Mouse (Mus musculus) myocyte (in vitro differentiated cells): ENCODE measurements around the gene Il6. TPM values are rescaled to one million over a fixed set of nuclear protein-coding genes. Genes with fewer than 3 reads are reported as not detected.

Experiments used
- H3K27me3 ChIP-seq: one replicate; pipeline ENCODE4 v1.6.1; 2011; ENCODE audit not compliant: control insufficient read depth, insufficient read depth, insufficient read length
- H3K36me3 ChIP-seq: one replicate; pipeline ENCODE4 v1.6.1; 2011; ENCODE audit not compliant: control insufficient read depth, insufficient read depth
- H3K4me2 ChIP-seq: one replicate; pipeline ENCODE4 v1.6.1; 2011; ENCODE audit warnings: low read depth, control low read depth
- H3K4me3 ChIP-seq: one replicate; pipeline ENCODE4 v1.5.1; 2011; ENCODE audit warnings: mild to moderate bottlenecking, control low read depth, moderate library complexity
- H3K79me2 ChIP-seq: one replicate; pipeline ENCODE4 v1.6.1; 2011; ENCODE audit not compliant: control insufficient read depth, insufficient read depth
- H3ac ChIP-seq: one replicate; pipeline ENCODE4 v1.6.1; 2011; ENCODE audit not compliant: control insufficient read depth, insufficient read length
- CEBPB ChIP-seq: IDR thresholded peaks from 2 replicates; pipeline ENCODE4 v1.6.1; 2011; ENCODE audit warnings: mild to moderate bottlenecking, moderate library complexity; ENCODE audit not compliant: poor library complexity, insufficient read depth, severe bottlenecking
- MAX ChIP-seq: IDR thresholded peaks from one replicate; pipeline ENCODE4 v1.6.1; 2011; ENCODE audit warnings: low read depth, mild to moderate bottlenecking, control low read depth
- MYOD1 ChIP-seq, 3 experiments: IDR thresholded peaks; one replicate each; pipeline ENCODE4 v1.6.1; 2011; ENCODE audit warnings: control low read depth in 2 of 3, low read depth in 2 of 3, mild to moderate bottlenecking in 2 of 3, moderate library complexity in 1 of 3; ENCODE audit not compliant: insufficient read length in 2 of 3, control insufficient read depth in 1 of 3
- MYOG ChIP-seq, 3 experiments: IDR thresholded peaks; one replicate each; pipeline ENCODE4 v1.6.1; 2011; ENCODE audit warnings: control low read depth in 2 of 3, low read depth in 2 of 3, mild to moderate bottlenecking in 2 of 3; ENCODE audit not compliant: insufficient read length in 2 of 3, control insufficient read depth in 1 of 3, insufficient read depth in 1 of 3
- POLR2A ChIP-seq: IDR thresholded peaks from one replicate; pipeline ENCODE4 v1.6.1; 2011; ENCODE audit warnings: low read depth, mild to moderate bottlenecking, control low read depth, moderate library complexity; ENCODE audit not compliant: insufficient read length
- POLR2AphosphoS2 ChIP-seq: IDR thresholded peaks from one replicate; pipeline ENCODE4 v1.6.1; 2011; ENCODE audit warnings: low read depth, control low read depth; ENCODE audit not compliant: insufficient read length
- SRF ChIP-seq: IDR thresholded peaks from one replicate; pipeline ENCODE4 v1.6.1; 2011; ENCODE audit warnings: low read depth; ENCODE audit not compliant: control insufficient read depth, insufficient read length
- TCF12 ChIP-seq: IDR thresholded peaks from one replicate; pipeline ENCODE4 v1.6.1; 2011; ENCODE audit warnings: mild to moderate bottlenecking, control low read depth; ENCODE audit not compliant: poor library complexity, insufficient read depth, severe bottlenecking
- TCF3 ChIP-seq: IDR thresholded peaks from one replicate; pipeline ENCODE4 v1.6.1; 2011; ENCODE audit warnings: low read depth, control low read depth; ENCODE audit not compliant: insufficient read length
- USF1 ChIP-seq: IDR thresholded peaks from one replicate; pipeline ENCODE4 v1.6.1; 2011; ENCODE audit warnings: low read depth, mild to moderate bottlenecking, control low read depth, moderate library complexity
- polyA plus RNA-seq: library from polyadenylated mRNA; unstranded; fragments of >200 nt; fragmentation: generic; extraction: Trizol; gene quantifications from one replicate; pipeline ENCODE4 v1.2.1, GENCODE M21; 2012; ENCODE audit warnings: missing spikeins

The Il6 gene
- polyA plus RNA-seq, 1 experiment: 1.5 TPM

DNA sequence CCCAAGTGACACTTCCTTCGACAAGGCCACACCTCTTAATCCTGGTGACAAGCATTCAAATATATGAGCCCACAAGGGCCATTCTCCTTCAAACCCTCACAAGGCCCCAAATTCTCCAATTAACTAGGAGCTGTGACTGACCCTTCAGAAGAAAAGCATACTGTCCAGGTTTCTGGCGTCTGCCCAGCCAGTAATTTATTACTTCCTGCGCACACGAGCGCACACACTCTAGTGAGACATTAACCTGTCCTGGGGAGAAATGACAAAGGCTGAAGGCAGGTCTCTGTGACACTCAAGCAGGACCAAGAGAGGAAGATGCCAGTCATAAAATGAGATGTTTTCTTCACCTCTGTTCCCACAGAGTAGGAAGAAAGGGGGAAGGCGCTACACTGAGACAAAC is 54.8 kb downstream of the Il6 start:
- no peaks in the 10 kb centered on the region for H3K27me3 ChIP-seq

More for the DNA sequence above, 54.8 kb downstream of the Il6 start:
- Histone ChIP-seq H3K4me3 (no peak overlapping the region), H3ac (no peak overlapping the region), H3K4me2 (no peak overlapping the region), H3K79me2 (peaks cover 10% of the 10 kb centered on the region), H3K36me3 (peaks cover 40% of the 10 kb centered on the region)
- no peak for TF ChIP-seq TCF12
- no peak for TF ChIP-seq TCF3
- TF ChIP-seq MYOG (IDR thresholded peaks at IDR 0.05; ENCODE audit: control insufficient read depth in 1 of 3, insufficient read depth in 1 of 3, insufficient read length in 2 of 3, low read depth in 2 of 3): no peak
- no peak for TF ChIP-seq MYOD1 (IDR thresholded peaks at IDR 0.05; ENCODE audit: control insufficient read depth in 1 of 3, insufficient read length in 2 of 3, low read depth in 2 of 3)
- TF ChIP-seq SRF: no peak
- TF ChIP-seq POLR2AphosphoS2: no peak
- TF ChIP-seq MAX: no peak
- no peak for TF ChIP-seq USF1
- no peak for TF ChIP-seq POLR2A
- no peak for TF ChIP-seq CEBPB

Other genes with a start within 250 kb of the Il6 start
- gene Tyms, start 60.5 kb downstream of the Il6 start, polyA plus RNA-seq: 39.4 TPM
- gene Garem2, start 92.0 kb downstream of the Il6 start, polyA plus RNA-seq: 0.12 TPM
- 0.08 TPM for gene 3110082J24Rik, start 93.0 kb downstream of the Il6 start, polyA plus RNA-seq
- gene Hadha, start 142.0 kb downstream of the Il6 start, polyA plus RNA-seq: 119 TPM
- gene Hadhb, start 142.1 kb downstream of the Il6 start, polyA plus RNA-seq: 52.3 TPM
- gene Adgrf3, start 192.6 kb downstream of the Il6 start, polyA plus RNA-seq: 0.22 TPM
- 11.1 TPM for gene Selenoi, start 219.5 kb downstream of the Il6 start, polyA plus RNA-seq